Mouse (Mus musculus): ENCODE measurements around the gene Irx6.

Irx6 gene

GRCm38 (mm10) chr8:92721936-92722321 is 47.8 kb downstream of the Irx6 start:
- DNase-seq (ENCODE audit: low spot score), result no peak

GRCm38 (mm10) chr8:92723320-92723719 is 49.2 kb downstream of the Irx6 start:
- DNase-seq (ENCODE audit: low spot score), result no peak

GRCm38 (mm10) chr8:92723947-92724346 is 49.9 kb downstream of the Irx6 start:
- DNase-seq (ENCODE audit: low spot score), result no peak

- DNase-seq (ENCODE audit: low spot score), result no peak
Measured at GRCm38 (mm10) chr8:92724359-92724758, 50.3 kb downstream of the Irx6 start.

All from T-cell, adult 2 months (primary cell).